Mouse (Mus musculus) thymus, adult 2 months (tissue): ENCODE measurements around the gene Vstm5. TPM values are rescaled to one million over a fixed set of nuclear protein-coding genes. Genes with fewer than 3 reads are reported as not detected.
"Not testable (repeated sequence)": the region's sequence is repeated elsewhere in the genome, so short reads cannot be mapped to it uniquely, and the experiment has no call there.

Experiments used
- DNase-seq: peaks from one replicate; pipeline ENCODE4 v3.0.0; 2021
- H3K27ac ChIP-seq: fragments of 200-500 bp; 2 replicates; pipeline ENCODE4 v1.5.1; 2012; ENCODE audit warnings: low read length, control low read depth; ENCODE audit not compliant: control insufficient read depth, insufficient read depth
- H3K27me3 ChIP-seq: fragments of 200-500 bp; 2 replicates; pipeline ENCODE4 v1.6.1; 2012; ENCODE audit warnings: mild to moderate bottlenecking, low read length, moderate library complexity, mixed read lengths; ENCODE audit not compliant: control insufficient read depth, insufficient read depth
- H3K36me3 ChIP-seq: fragments of 200-500 bp; 2 replicates; pipeline ENCODE4 v1.6.1; 2012; ENCODE audit warnings: mild to moderate bottlenecking, low read length, moderate library complexity; ENCODE audit not compliant: control insufficient read depth, insufficient read depth
- H3K4me1 ChIP-seq: fragments of 200-500 bp; replicated peaks from 2 replicates; pipeline ENCODE4 v1.6.1; 2012; ENCODE audit warnings: low read length; ENCODE audit not compliant: control insufficient read depth, insufficient read depth
- H3K4me3 ChIP-seq: fragments of 200-500 bp; 2 replicates; pipeline ENCODE4 v1.5.1; 2012; ENCODE audit warnings: mild to moderate bottlenecking, low read length, control low read depth, moderate library complexity; ENCODE audit not compliant: control insufficient read depth, insufficient read depth
- CTCF ChIP-seq: fragments of 200-500 bp; IDR thresholded peaks from 2 replicates; pipeline ENCODE4 v1.5.1; 2012; ENCODE audit warnings: mild to moderate bottlenecking, control low read depth, low read length, moderate library complexity, borderline replicate concordance; ENCODE audit not compliant: control insufficient read depth, poor library complexity, insufficient read depth; ENCODE audit errors: extremely low read depth
- POLR2A ChIP-seq: fragments of 200-500 bp; IDR thresholded peaks from 2 replicates; pipeline ENCODE4 v1.6.1; 2012; ENCODE audit warnings: mild to moderate bottlenecking, low read length, control low read depth, moderate library complexity; ENCODE audit not compliant: control insufficient read depth, poor library complexity, insufficient read depth; ENCODE audit errors: extremely low read depth
- WGBS: fragments of 180-500 bp; shearing (Covaris S2); methylation state at CpG from one replicate; pipeline ENCODE4 v1.1.7; 2018; 5-methylcytosine and 5-hydroxymethylcytosine counted together
- polyA plus RNA-seq: library from polyadenylated mRNA; depleted of rRNA; stranded (reverse); fragments of >200 nt; gene quantifications from 2 replicates; pipeline ENCODE4 v1.2.3, GENCODE M21; 2012; rRNA removed

Vstm5 gene
- polyA plus RNA-seq = 0.31 and 0.51 TPM in 2 replicates

- Histone ChIP-seq H3K27me3 (no peaks in the 10 kb centered on the region; the same call in 1 of the 2 replicates), H3K4me3 (no peak within 1 kb of the TSS), H3K4me1 (no peaks in the 10 kb centered on the region), H3K36me3 (no peaks in the 10 kb centered on the region), H3K27ac (no peak within 1 kb of the TSS)
- no peak for DNase-seq
- TF ChIP-seq CTCF = no peak
- TF ChIP-seq POLR2A = no peak
- WGBS = 15% methylated on average over 35 of the region's 35 CpGs
Observed at GRCm38 (mm10) chr9:15239042-15239925, at the start of gene Vstm5. TSS of gene Vstm5 (plus strand) at chr9:15239045.

- not testable (repeated sequence) for H3K4me1 ChIP-seq, DNase-seq, H3K36me3 ChIP-seq, H3K27ac ChIP-seq, H3K4me3 ChIP-seq, H3K27me3 ChIP-seq
- 88% methylated on average over 10 of the region's 10 CpGs for WGBS
Observed at GRCm38 (mm10) chr9:15194806-15195205, 44.0 kb upstream of the Vstm5 start.

- Histone ChIP-seq H3K36me3 (no peaks in the 10 kb centered on the region), H3K27ac (no peak overlapping the region), H3K27me3 (no peaks in the 10 kb centered on the region), H3K4me3 (no peak overlapping the region), H3K4me1 (no peaks in the 10 kb centered on the region)
- DNase-seq = no peak
- WGBS = 94% methylated on average over 4 of the region's 4 CpGs
- TF ChIP-seq POLR2A (no peak), CTCF (no peak)
Observed at GRCm38 (mm10) chr9:15206631-15207030, 32.2 kb upstream of the Vstm5 start.

GRCm38 (mm10) chr9:15209320-15209719, 29.5 kb upstream of the Vstm5 start:
- WGBS = 51% methylated on average over 2 of the region's 2 CpGs
- H3K27me3 ChIP-seq = no peaks in the 10 kb centered on the region
- DNase-seq = no peak
- no peak overlapping the region for H3K27ac ChIP-seq
- H3K36me3 ChIP-seq = no peaks in the 10 kb centered on the region
- TF ChIP-seq CTCF (no peak), POLR2A (no peak)
- H3K4me3 ChIP-seq = no peak overlapping the region
- H3K4me1 ChIP-seq = no peaks in the 10 kb centered on the region

GRCm38 (mm10) chr9:15211876-15212275, 27.0 kb upstream of the Vstm5 start:
- Histone ChIP-seq H3K27me3 (no peaks in the 10 kb centered on the region), H3K4me1 (no peaks in the 10 kb centered on the region), H3K27ac (no peak overlapping the region), H3K36me3 (no peaks in the 10 kb centered on the region), H3K4me3 (no peak overlapping the region)
- WGBS = 79% methylated on average over 3 of the region's 3 CpGs
- DNase-seq = no peak
- TF ChIP-seq CTCF (no peak), POLR2A (no peak)

- H3K27me3 ChIP-seq = no peaks in the 10 kb centered on the region
- DNase-seq = no peak
- H3K36me3 ChIP-seq = no peaks in the 10 kb centered on the region
- TF ChIP-seq CTCF (no peak), POLR2A (no peak)
- no peak overlapping the region for H3K27ac ChIP-seq
- no peaks in the 10 kb centered on the region for H3K4me1 ChIP-seq
- no peak overlapping the region for H3K4me3 ChIP-seq
- WGBS = 96% methylated on average over 1 of the region's 1 CpGs
Observed at GRCm38 (mm10) chr9:15213695-15214094, 25.1 kb upstream of the Vstm5 start.
